In the genomic region with DNA sequence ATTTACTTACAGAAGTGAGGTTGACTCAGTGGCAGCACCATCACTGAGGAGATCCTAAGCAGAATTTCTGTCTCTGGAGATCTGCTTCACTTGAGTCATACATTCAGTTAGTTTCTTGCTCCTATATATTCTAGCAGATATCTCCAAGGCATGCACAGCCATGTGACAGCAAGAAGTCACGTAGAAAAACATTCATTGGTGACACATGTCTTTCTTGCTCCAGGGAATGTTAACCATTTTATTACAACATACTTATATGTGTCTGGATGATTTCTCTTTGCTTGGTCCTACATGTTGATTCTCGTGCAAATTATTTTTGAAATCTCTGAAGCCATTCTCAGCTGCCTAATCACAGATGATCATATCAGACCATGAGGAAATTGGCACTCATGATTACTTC, we compare ENCODE assay signal across 43 mouse cellular contexts. TPM values are rescaled to one million over a fixed set of nuclear protein-coding genes. Genes with fewer than 3 reads are reported as not detected.
"Had no signal": no experiment of that assay in that cellular context is flagged by ENCODE, and none has a peak within 500 bp of the region (broad histone marks: within the 10 kb centered on the region; RNA-seq: fewer than 3 reads in every experiment).

Gene Prl8a9, minus strand, starts transcription at position 101 of the 400 bp plus-strand sequence.

- H3K27me3 ChIP-seq: heart, embryonic 12.5 days; heart, embryonic 13.5 days; heart, embryonic 15.5 days; hindbrain, embryonic 12.5 days; hindbrain, embryonic 13.5 days; hindbrain, embryonic 15.5 days; intestine, embryonic 15.5 days; kidney, embryonic 15.5 days had no signal

- H3K9me3 ChIP-seq: heart, embryonic 12.5 days; heart, embryonic 13.5 days; heart, embryonic 15.5 days; hindbrain, embryonic 10.5 days; hindbrain, embryonic 12.5 days; hindbrain, embryonic 13.5 days; hindbrain, embryonic 15.5 days; intestine, embryonic 15.5 days; kidney, embryonic 15.5 days had no signal

- H3K9ac ChIP-seq: heart, embryonic 12.5 days; heart, embryonic 13.5 days; heart, embryonic 15.5 days; hindbrain, embryonic 12.5 days; hindbrain, embryonic 13.5 days; hindbrain, embryonic 14.5 days; hindbrain, embryonic 15.5 days; intestine, embryonic 15.5 days; kidney, embryonic 15.5 days had no signal

- H3K27ac ChIP-seq: heart, embryonic 13.5 days; heart, embryonic 15.5 days; hindbrain, embryonic 10.5 days; hindbrain, embryonic 12.5 days; hindbrain, embryonic 13.5 days; hindbrain, embryonic 14.5 days; hindbrain, embryonic 15.5 days; hindbrain, postnatal 0 days; intestine, embryonic 15.5 days; kidney, embryonic 15.5 days; kidney, postnatal 0 days; layer of hippocampus, adult 2 months; left cerebral cortex, adult 2 months had no signal

- H3K4me1 ChIP-seq: heart, embryonic 12.5 days; heart, embryonic 13.5 days; heart, embryonic 15.5 days; hindbrain, embryonic 10.5 days; hindbrain, embryonic 12.5 days; hindbrain, embryonic 13.5 days; hindbrain, embryonic 15.5 days; intestine, embryonic 15.5 days; kidney, embryonic 15.5 days had no signal

- H3K4me3 ChIP-seq: heart, embryonic 12.5 days; heart, embryonic 13.5 days; heart, embryonic 15.5 days; hindbrain, embryonic 10.5 days; hindbrain, embryonic 12.5 days; hindbrain, embryonic 13.5 days; hindbrain, embryonic 15.5 days; intestine, embryonic 15.5 days; kidney, embryonic 15.5 days; layer of hippocampus, adult 2 months; left cerebral cortex, adult 2 months had no signal

- H3K36me3 ChIP-seq: heart, embryonic 12.5 days; heart, embryonic 13.5 days; heart, embryonic 15.5 days; hindbrain, embryonic 10.5 days; hindbrain, embryonic 12.5 days; hindbrain, embryonic 13.5 days; hindbrain, embryonic 15.5 days; intestine, embryonic 15.5 days; kidney, embryonic 15.5 days had no signal

- DNase-seq: heart, postnatal 10 days; heart, postnatal 14 days; heart, postnatal 36 days; heart, postnatal 4 days; kidney, adult 11 months; kidney, adult 18-20 months; kidney, adult 2 months; kidney, adult 8-10 months; kidney, adult 9 months; kidney, postnatal 10 days; kidney, postnatal 14 days; kidney, postnatal 25 days; kidney, postnatal 36 days; kidney, postnatal 4 days; layer of hippocampus, adult 9-11 months; layer of hippocampus, postnatal 36 days had no signal

RNA-seq across cellular contexts. Expression of gene Prl8a9, which starts in this region (rescaled TPM):
- polyA plus RNA-seq: heart, embryonic 11.5 days; heart, embryonic 12.5 days; heart, embryonic 13.5 days; heart, embryonic 14.5 days; heart, embryonic 15.5 days; heart, embryonic 16.5 days; heart, postnatal 0 days; hindbrain, embryonic 10.5 days; hindbrain, embryonic 11.5 days; hindbrain, embryonic 12.5 days; hindbrain, embryonic 13.5 days; hindbrain, embryonic 14.5 days; hindbrain, embryonic 15.5 days; hindbrain, embryonic 16.5 days; hindbrain, postnatal 0 days; inflammation-experienced regulatory T-cells, adult 6 months; intestine, embryonic 14.5 days; intestine, embryonic 15.5 days; intestine, embryonic 16.5 days; intestine, postnatal 0 days; kidney, adult 2 months; kidney, embryonic 14.5 days; kidney, embryonic 15.5 days; kidney, embryonic 16.5 days; kidney, postnatal 0 days; large intestine, adult 2 months had no signal
